Mouse (Mus musculus): Measurements from ENCODE around the gene Tmem56.
A peak's percentile ranks its signal among the peaks of the same experiment; 100 is the strongest.

Tmem56 gene

GRCm38 (mm10) chr3:121279679-121280078 lies 3.2 kb downstream of the Tmem56 start:
- no peak for DNase-seq (ENCODE audit: inconsistent age in 2 of 2, low spot score in 1 of 2)

- no peak for DNase-seq (ENCODE audit: inconsistent age in 2 of 2, low spot score in 1 of 2)
Observed at GRCm38 (mm10) chr3:121277557-121277956, 5.3 kb downstream of the Tmem56 start.

GRCm38 (mm10) chr3:121277009-121277408 lies 5.9 kb downstream of the Tmem56 start:
- no peak for DNase-seq (ENCODE audit: inconsistent age in 2 of 2, low spot score in 1 of 2)

- no peak for DNase-seq (ENCODE audit: inconsistent age in 2 of 2, low spot score in 1 of 2)
Observed at GRCm38 (mm10) chr3:121274010-121274409, 8.9 kb downstream of the Tmem56 start.

GRCm38 (mm10) chr3:121272577-121272976 lies 10.3 kb downstream of the Tmem56 start:
- DNase-seq (ENCODE audit: inconsistent age in 2 of 2, low spot score in 1 of 2), result no peak

- DNase-seq (ENCODE audit: inconsistent age in 2 of 2, low spot score in 1 of 2), result no peak
Observed at GRCm38 (mm10) chr3:121267283-121267682, 15.6 kb downstream of the Tmem56 start.

- DNase-seq (ENCODE audit: inconsistent age in 2 of 2, low spot score in 1 of 2), result no peak
Observed at GRCm38 (mm10) chr3:121264242-121264641, 18.7 kb downstream of the Tmem56 start.

- DNase-seq (ENCODE audit: inconsistent age in 2 of 2, low spot score in 1 of 2), result peak; percentile 74 to 87
Observed at GRCm38 (mm10) chr3:121263205-121263548, 19.7 kb downstream of the Tmem56 start.

GRCm38 (mm10) chr3:121262521-121263204 lies 20.2 kb downstream of the Tmem56 start:
- peak; percentile 80 to 90 for DNase-seq (ENCODE audit: inconsistent age in 2 of 2, low spot score in 1 of 2)

- no peak for DNase-seq (ENCODE audit: inconsistent age in 2 of 2, low spot score in 1 of 2)
Observed at GRCm38 (mm10) chr3:121261939-121262520, 20.9 kb downstream of the Tmem56 start.

GRCm38 (mm10) chr3:121261251-121261650 lies 21.6 kb downstream of the Tmem56 start:
- DNase-seq (ENCODE audit: inconsistent age in 2 of 2, low spot score in 1 of 2), result peak; percentile 37 to 70

GRCm38 (mm10) chr3:121260831-121261230 lies 22.1 kb downstream of the Tmem56 start:
- peak in 1 of 2 experiments; percentile 62 for DNase-seq (ENCODE audit: inconsistent age in 2 of 2, low spot score in 1 of 2)

GRCm38 (mm10) chr3:121260041-121260440 lies 22.9 kb downstream of the Tmem56 start:
- no peak for DNase-seq (ENCODE audit: inconsistent age in 2 of 2, low spot score in 1 of 2)

- no peak for DNase-seq (ENCODE audit: inconsistent age in 2 of 2, low spot score in 1 of 2)
Observed at GRCm38 (mm10) chr3:121258521-121259478, 24.1 kb downstream of the Tmem56 start.

GRCm38 (mm10) chr3:121257418-121257817 lies 25.5 kb downstream of the Tmem56 start:
- DNase-seq (ENCODE audit: inconsistent age in 2 of 2, low spot score in 1 of 2), result no peak

- DNase-seq (ENCODE audit: inconsistent age in 2 of 2, low spot score in 1 of 2), result no peak
Observed at GRCm38 (mm10) chr3:121256131-121256530, 26.8 kb downstream of the Tmem56 start.

- DNase-seq (ENCODE audit: inconsistent age in 2 of 2, low spot score in 1 of 2), result no peak
Observed at GRCm38 (mm10) chr3:121255501-121255900, 27.4 kb downstream of the Tmem56 start.

GRCm38 (mm10) chr3:121250576-121251433 lies 32.1 kb downstream of the Tmem56 start:
- DNase-seq (ENCODE audit: inconsistent age in 2 of 2, low spot score in 1 of 2), result peak in 1 of 2 experiments; percentile 72

- DNase-seq (ENCODE audit: inconsistent age in 2 of 2, low spot score in 1 of 2), result no peak
Observed at GRCm38 (mm10) chr3:121250048-121250447, 32.9 kb downstream of the Tmem56 start.

- no peak for DNase-seq (ENCODE audit: inconsistent age in 2 of 2, low spot score in 1 of 2)
Observed at GRCm38 (mm10) chr3:121242941-121243340, 40.0 kb downstream of the Tmem56 start.

All from adrenal gland, adult (tissue).